Mouse (Mus musculus): ENCODE results near the gene Scrn1.
A peak's percentile ranks its signal among the peaks of the same experiment; 100 is the strongest.

Gene Scrn1

DNA sequence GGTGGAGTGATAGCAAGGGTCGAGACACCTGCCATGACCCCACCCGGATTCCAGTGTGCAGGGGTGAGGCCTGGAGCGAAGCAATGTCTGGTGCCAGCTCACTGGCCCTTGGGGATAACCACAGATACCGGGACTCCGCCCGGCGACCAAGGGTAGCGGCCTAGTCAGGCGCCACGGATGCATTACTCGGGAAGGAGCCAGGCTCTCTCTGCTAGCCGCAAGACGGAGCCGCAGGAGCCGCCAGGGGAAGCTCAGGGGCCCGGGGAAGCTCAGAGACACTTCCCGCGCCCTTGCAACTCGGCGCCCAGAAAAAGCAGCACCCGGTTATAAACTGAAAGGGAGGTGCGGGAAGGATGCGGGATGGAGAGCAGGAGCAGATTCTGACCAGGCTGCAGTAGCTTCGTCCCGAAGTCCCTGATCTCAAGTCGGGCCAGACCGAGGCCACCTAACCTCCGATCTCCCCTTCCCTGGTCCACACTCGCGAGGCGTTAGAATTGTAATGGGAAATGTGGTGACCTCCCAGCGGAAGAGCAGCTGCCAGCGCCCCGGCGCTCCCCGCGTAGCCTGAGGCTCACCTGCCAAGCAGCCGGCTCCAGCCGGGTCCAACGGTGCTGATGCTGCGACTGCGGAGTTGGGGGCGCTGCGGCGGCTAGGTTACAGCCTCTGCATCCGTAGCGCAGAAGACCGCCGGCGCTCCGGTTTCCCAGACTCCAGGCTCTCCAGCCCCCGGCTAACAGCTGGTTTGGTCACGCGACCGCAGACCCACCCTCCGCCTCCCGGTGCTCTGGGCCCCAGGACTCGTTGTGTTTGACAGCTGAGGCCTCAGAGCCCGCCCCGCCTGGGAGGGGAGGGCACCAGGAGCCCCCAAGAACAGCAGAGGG is at the start of gene Scrn1:
Gene Scrn1 (minus strand): TSS at position 825 of the 881 bp plus-strand sequence.
- DNase-seq (ENCODE audit: low read depth, low spot score) = peak; percentile 80

GRCm38 (mm10) chr6:54606241-54606640 is 40.0 kb upstream of the Scrn1 start:
- DNase-seq (ENCODE audit: low read depth, low spot score) = no peak

DNA sequence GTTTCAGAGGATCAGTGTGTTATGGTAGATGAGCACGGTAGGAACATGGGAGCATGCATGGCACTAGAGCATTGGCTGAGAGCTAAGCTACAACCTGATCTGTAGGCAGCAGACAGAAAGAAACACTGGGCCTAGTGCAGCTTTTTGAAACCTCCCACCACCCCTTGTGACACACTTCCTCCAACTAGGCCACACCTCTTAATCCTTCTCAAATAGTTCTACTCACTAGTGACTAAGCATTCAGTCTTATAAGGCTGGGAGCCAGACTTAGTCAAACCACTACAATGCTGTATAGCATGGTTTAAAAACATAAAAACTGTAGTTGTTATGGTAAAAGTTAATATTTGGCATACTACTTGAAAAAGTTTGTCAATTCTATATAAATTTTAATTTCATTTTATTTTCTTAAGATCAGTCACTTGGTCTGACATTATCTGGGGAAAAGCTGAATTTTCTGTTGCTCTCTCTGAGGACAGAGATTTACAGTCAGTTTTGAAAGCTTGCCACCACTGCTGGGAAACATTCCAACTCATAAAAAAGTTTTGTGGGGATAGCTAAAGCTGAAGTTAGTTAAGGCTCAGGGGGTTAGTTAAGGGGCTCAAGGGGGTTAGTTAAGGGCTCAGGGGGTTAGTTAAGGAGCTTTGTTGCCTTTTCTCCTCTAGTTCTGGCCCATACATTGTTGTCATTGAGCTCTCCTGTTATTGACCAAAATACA is 37.9 kb upstream of the Scrn1 start:
- no peak for DNase-seq (ENCODE audit: low read depth, low spot score)

DNA sequence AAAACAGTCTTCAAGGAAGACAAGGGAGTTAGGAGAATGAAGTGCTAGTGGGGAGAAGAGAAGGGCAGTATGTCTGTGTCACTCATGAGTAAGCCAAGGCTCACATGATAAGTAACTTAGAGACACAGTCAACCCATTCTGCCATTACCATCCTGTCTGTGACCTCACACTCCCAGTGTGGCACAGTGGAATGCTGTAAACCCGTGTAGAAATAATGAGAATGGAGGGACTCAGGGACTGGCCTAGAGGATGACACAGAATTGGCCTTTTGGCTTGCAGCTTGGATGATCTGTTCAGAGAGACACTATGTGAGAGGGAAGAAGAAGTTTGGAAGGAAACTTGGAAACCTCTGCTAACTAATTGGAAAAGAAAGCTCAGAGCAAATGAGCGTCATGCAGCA is 36.6 kb upstream of the Scrn1 start:
- DNase-seq (ENCODE audit: low read depth, low spot score) = no peak

DNA sequence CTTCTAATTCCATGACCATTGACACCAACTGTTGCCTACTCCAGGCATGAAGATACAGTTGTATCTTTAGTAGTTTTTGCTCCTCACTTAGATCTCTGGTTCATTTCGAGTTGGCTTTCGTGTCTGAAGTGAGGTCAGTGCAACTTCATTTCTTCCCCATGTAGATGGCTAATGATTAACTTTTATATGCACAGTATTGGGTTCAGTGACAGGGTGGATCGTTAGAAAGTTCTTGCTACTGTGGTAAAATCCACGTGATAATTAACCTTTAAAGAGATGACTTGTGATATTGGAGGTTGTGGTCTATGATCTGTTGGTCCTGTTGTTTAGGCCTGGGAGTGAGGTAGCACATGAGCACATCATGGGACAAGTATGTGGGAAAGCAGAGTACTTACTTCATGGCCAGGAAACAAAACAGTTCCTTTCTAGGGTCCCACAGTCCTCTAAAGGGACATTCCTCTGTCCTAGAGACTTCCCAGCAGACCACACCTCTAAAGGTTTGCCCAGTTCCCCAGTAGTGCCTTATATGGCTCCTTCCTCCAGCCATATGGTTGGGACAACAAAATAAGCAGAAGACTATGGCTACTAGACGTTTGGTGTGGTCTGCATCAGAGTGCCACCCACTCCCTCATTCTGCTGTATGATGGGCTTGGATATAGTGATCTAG is 34.5 kb upstream of the Scrn1 start:
- DNase-seq (ENCODE audit: low read depth, low spot score) = no peak

- DNase-seq (ENCODE audit: low read depth, low spot score) = no peak
These were observed 31.4 kb upstream of the Scrn1 start for GRCm38 (mm10) chr6:54597711-54598110.

DNA sequence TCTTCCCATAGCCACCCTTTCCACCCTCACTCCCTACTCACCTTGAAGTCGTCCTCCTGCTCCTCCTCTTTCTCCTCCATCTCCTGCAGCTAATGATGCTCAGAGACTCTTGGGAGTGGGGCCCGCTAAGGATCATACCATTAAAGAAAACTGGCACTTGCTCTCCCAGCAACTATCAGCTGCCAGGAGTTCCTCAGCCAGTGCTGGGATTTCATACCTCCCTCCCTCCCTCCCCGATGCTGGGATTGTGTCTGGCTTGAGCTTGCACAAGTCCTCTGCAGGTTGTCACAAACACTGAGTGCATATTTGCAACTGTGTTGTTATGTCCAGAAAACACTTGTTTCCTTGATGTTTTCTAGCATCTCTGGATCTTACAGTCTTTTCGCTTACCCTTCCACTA is 30.9 kb upstream of the Scrn1 start, which contains the start of gene Fkbp14:
Gene Fkbp14 (minus strand): TSS at position 101 of the 400 bp plus-strand sequence.
- DNase-seq (ENCODE audit: low read depth, low spot score) = no peak

DNA sequence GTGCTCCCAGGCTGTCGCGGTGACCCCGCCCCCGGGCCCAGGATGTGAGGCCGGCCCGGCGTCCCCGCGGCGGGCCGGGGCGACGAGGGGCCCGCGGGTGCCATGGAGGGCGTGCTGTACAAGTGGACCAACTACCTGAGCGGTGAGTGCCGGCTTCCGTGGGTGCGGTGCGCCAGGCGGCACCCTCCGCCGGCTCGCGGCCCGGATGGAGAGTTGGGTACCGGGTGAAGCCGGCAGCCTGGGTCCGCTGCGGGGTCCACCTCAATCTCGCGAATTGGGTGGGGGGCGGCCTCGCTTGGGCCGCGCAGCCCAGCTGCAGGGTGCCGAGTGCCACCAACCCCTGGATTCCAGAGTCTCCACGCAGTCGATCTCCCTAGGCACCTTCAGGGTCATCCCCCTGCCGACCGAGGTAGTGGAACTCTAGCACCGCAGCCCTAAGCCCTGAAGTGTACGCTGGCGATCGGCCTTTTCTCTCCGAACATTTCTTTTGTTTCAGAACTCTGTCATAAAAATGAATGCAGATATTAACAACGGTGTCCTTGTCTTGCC is 29.1 kb upstream of the Scrn1 start:
- DNase-seq (ENCODE audit: low read depth, low spot score) = peak; percentile 30

DNA sequence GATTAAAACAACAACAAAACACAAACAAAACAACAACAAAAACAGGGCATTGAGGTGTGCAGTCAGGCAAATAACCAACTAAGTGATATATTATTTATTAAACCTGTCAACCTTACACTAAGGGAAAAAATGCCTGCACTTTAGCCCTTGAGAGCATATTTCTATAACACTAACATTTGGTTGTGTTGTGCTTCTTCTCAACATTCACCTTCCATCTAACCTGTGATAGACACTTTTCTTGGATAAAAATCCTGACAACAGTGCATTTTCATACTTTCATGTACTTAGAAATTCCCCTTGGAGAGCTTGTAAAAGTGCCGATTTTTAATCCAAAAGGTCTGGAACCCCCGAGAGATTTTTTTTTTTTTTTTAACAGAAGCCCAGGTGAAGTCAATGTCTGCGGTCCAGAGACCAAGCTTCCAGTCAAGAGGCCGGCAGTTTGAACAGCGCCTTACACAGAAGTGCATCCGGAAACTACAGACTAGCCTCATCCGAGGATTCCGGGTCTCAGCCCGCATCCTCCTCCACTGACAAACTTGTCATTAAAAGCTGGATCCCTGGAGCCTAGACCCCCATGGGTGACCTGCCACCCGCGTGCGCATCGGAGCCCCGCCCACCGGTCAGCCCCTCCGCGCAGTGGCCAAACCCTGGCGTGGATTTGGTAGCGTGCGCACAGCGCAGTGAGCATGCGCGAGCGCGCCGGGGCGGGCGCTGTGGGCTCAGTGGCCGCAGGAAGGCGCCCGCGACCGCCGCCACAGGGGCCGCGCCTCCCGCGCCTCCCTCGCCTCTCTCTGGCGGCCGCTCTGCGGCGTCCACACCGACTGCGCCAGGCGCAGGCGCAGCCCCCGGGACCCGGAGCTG is 28.4 kb upstream of the Scrn1 start, which contains the start of gene Plekha8:
Gene Plekha8 (plus strand): TSS at position 643 of the 861 bp plus-strand sequence.
- DNase-seq (ENCODE audit: low read depth, low spot score) = peak; percentile 95

GRCm38 (mm10) chr6:54593766-54594468 is 27.6 kb upstream of the Scrn1 start:
- DNase-seq (ENCODE audit: low read depth, low spot score) = no peak

GRCm38 (mm10) chr6:54592938-54593535 is 26.7 kb upstream of the Scrn1 start:
- DNase-seq (ENCODE audit: low read depth, low spot score) = peak; percentile 89

- no peak for DNase-seq (ENCODE audit: low read depth, low spot score)
These were observed 25.5 kb upstream of the Scrn1 start for GRCm38 (mm10) chr6:54591778-54592177.

DNA sequence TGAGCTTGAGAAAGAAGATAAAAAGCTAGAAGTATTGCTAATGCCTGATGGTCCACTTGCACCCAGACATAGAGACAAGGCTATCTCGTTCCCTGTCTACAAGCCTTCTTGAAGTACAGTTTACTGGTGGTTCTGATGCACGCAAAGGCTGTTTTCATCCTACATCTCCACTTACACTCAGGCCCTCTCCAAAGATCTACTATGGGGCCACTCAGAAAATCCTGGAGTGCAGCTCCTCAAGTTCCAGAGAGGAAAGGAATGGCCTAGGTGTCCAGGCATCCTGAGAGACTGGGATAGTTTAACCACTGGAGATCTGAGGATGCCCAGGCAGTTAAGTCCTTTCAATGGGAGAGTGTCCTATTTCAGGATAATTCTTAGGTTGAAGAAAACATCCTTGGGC is 24.4 kb upstream of the Scrn1 start:
- no peak for DNase-seq (ENCODE audit: low read depth, low spot score)

DNA sequence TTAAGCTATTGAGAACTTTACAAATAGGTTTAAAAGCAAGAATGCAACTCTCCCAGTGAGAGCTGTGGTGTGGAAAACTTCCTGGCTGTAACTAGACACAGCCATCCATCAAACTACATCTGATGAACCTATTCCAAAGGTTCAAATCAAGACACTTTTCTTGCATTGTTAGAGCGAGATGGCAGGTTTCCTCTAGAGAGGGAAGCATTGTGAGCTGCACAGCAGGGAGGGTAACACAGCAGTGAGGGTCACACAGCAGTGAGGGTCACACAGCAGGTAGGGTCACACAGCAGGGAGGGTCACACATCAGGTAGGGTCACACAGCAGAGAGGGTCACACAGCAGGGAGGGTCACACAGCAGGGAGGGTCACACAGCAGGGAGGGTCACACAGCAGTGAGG is 21.9 kb upstream of the Scrn1 start:
- DNase-seq (ENCODE audit: low read depth, low spot score) = no peak

- DNase-seq (ENCODE audit: low read depth, low spot score) = no peak
These were observed 21.4 kb upstream of the Scrn1 start for GRCm38 (mm10) chr6:54587683-54588082.

- DNase-seq (ENCODE audit: low read depth, low spot score) = no peak
These were observed 20.6 kb upstream of the Scrn1 start for GRCm38 (mm10) chr6:54586911-54587310.

GRCm38 (mm10) chr6:54586175-54586574 is 19.9 kb upstream of the Scrn1 start:
- peak; percentile 49 for DNase-seq (ENCODE audit: low read depth, low spot score)

GRCm38 (mm10) chr6:54573218-54573955 is 7.1 kb upstream of the Scrn1 start:
- DNase-seq (ENCODE audit: low read depth, low spot score) = peak; percentile 59

GRCm38 (mm10) chr6:54569776-54570175 is 3.5 kb upstream of the Scrn1 start:
- no peak for DNase-seq (ENCODE audit: low read depth, low spot score)

All from mesoderm, embryonic 11.5 days (tissue).